Mouse (Mus musculus) CH12.LX (cell line): ENCODE data around the gene Ccdc8. TPM values are rescaled to one million over a fixed set of nuclear protein-coding genes. Genes with fewer than 3 reads are reported as not detected.
A peak's percentile ranks its signal among the peaks of the same experiment; 100 is the strongest.

Experiments used
- DNase-seq: peaks from one replicate; pipeline ENCODE4 v3.0.0-alpha.2; 2013; ENCODE audit errors: extremely low read depth
- H3K27ac ChIP-seq: 2 replicates; pipeline ENCODE4 v1.5.1; 2012; ENCODE audit warnings: low read depth, mild to moderate bottlenecking, control low read depth, moderate library complexity; ENCODE audit not compliant: insufficient read depth
- H3K27me3 ChIP-seq: replicated peaks from 2 replicates; pipeline ENCODE3; 2012; ENCODE audit warnings: inconsistent platforms
- H3K36me3 ChIP-seq, 2 experiments: replicated peaks in 1 of 2; 2 replicates each; pipeline versions ENCODE3 to v1.6.1; 2012; ENCODE audit warnings: inconsistent platforms in 1 of 2, low read length in 1 of 2, mild to moderate bottlenecking in 1 of 2, mixed read lengths in 1 of 2, moderate library complexity in 1 of 2; ENCODE audit not compliant: control insufficient read depth in 1 of 2, insufficient read depth in 1 of 2
- H3K4me1 ChIP-seq, 2 experiments: 2 replicates each; pipeline ENCODE4 v1.6.1; 2012; ENCODE audit warnings: inconsistent platforms in 1 of 2, moderate library complexity in 1 of 2; ENCODE audit not compliant: insufficient read depth in 2 of 2, control insufficient read depth in 1 of 2
- H3K4me2 ChIP-seq: 2 replicates; pipeline ENCODE4 v1.6.1; 2012; ENCODE audit warnings: low read depth, mild to moderate bottlenecking, control low read depth; ENCODE audit not compliant: poor library complexity, insufficient read depth, severe bottlenecking
- H3K4me3 ChIP-seq, 3 experiments: fragments of 150-350 bp in 1 of 3; sonication (generic) in 1 of 3; replicated peaks in 1 of 3; 2 replicates each; pipeline versions ENCODE3 to v1.5.1; 2011 to 2012; ENCODE audit warnings: low read depth in 2 of 3, low read length in 2 of 3, mild to moderate bottlenecking in 2 of 3, moderate library complexity in 2 of 3, control low read depth in 1 of 3, improper control_type of control experiment in 1 of 3, inconsistent platforms in 1 of 3, mixed read lengths in 1 of 3; ENCODE audit not compliant: poor library complexity in 1 of 3
- H3K79me2 ChIP-seq: replicated peaks from 2 replicates; pipeline ENCODE4 v1.6.1; 2012; ENCODE audit warnings: mild to moderate bottlenecking, moderate library complexity; ENCODE audit not compliant: control insufficient read depth, poor library complexity, insufficient read depth, severe bottlenecking; ENCODE audit errors: extremely low read depth
- H3K9ac ChIP-seq: 2 replicates; pipeline ENCODE4 v1.6.1; 2012; ENCODE audit warnings: low read depth, mild to moderate bottlenecking, control low read depth, moderate library complexity; ENCODE audit not compliant: insufficient read depth
- H3K9me3 ChIP-seq: replicated peaks from 2 replicates; pipeline ENCODE3; 2012; ENCODE audit warnings: low read length, inconsistent platforms, mixed read lengths
- BHLHE40 ChIP-seq: IDR thresholded peaks from 2 replicates; pipeline ENCODE4 v1.6.1; 2011; ENCODE audit warnings: mild to moderate bottlenecking, low read depth, low read length, improper control_type of control experiment
- CTCF ChIP-seq, 2 experiments: IDR thresholded peaks in 1 of 2; conservative IDR thresholded peaks in 1 of 2; 2 replicates each; pipeline ENCODE4 v1.5.1; 2011 to 2012; ENCODE audit warnings: low read depth in 2 of 2, low read length in 2 of 2, improper control_type of control experiment in 1 of 2, inconsistent platforms in 1 of 2, mild to moderate bottlenecking in 1 of 2, moderate library complexity in 1 of 2
- ELF1 ChIP-seq: IDR thresholded peaks from 2 replicates; pipeline ENCODE4 v1.6.1; 2014; ENCODE audit warnings: low read depth, mild to moderate bottlenecking, inconsistent platforms, low read length, improper control_type of control experiment
- EP300 ChIP-seq: IDR thresholded peaks from 2 replicates; pipeline ENCODE4 v1.6.1; 2011; ENCODE audit warnings: low read length, improper control_type of control experiment
- IRF4 ChIP-seq: IDR thresholded peaks from 2 replicates; pipeline ENCODE4 v1.6.1; 2014; ENCODE audit warnings: low read depth, mild to moderate bottlenecking, inconsistent platforms, low read length, improper control_type of control experiment
- KAT2A ChIP-seq: IDR thresholded peaks from 2 replicates; pipeline ENCODE4 v1.6.1; 2012; ENCODE audit warnings: low read length, improper control_type of control experiment, inconsistent platforms; ENCODE audit not compliant: insufficient replicate concordance
- MAFK ChIP-seq: IDR thresholded peaks from 2 replicates; pipeline ENCODE4 v1.6.1; 2011; ENCODE audit warnings: low read length, improper control_type of control experiment; ENCODE audit not compliant: insufficient replicate concordance
- MAX ChIP-seq: IDR thresholded peaks from 2 replicates; pipeline ENCODE4 v1.6.1; 2011; ENCODE audit warnings: low read length, improper control_type of control experiment
- MEF2A ChIP-seq: IDR thresholded peaks from 2 replicates; pipeline ENCODE4 v1.6.1; 2014; ENCODE audit warnings: low read depth, mild to moderate bottlenecking, inconsistent platforms, low read length, improper control_type of control experiment, borderline replicate concordance
- MXI1 ChIP-seq: IDR thresholded peaks from 2 replicates; pipeline ENCODE4 v1.6.1; 2011; ENCODE audit warnings: mild to moderate bottlenecking, low read depth, low read length, improper control_type of control experiment
- NELFE ChIP-seq: IDR thresholded peaks from 2 replicates; pipeline ENCODE4 v1.6.1; 2011; ENCODE audit warnings: low read depth, low read length, improper control_type of control experiment
- POLR2A ChIP-seq: IDR thresholded peaks from 2 replicates; pipeline ENCODE4 v1.6.1; 2011; ENCODE audit warnings: low read depth, mild to moderate bottlenecking, improper control_type of control experiment, low read length
- POLR2AphosphoS2 ChIP-seq: IDR thresholded peaks from 2 replicates; pipeline ENCODE4 v1.6.1; 2011; ENCODE audit warnings: low read depth, low read length, improper control_type of control experiment
- RAD21 ChIP-seq: IDR thresholded peaks from 2 replicates; pipeline ENCODE4 v1.6.1; 2011; ENCODE audit warnings: low read depth, mild to moderate bottlenecking, low read length, improper control_type of control experiment, moderate library complexity
- SIN3A ChIP-seq: IDR thresholded peaks from 2 replicates; pipeline ENCODE4 v1.6.1; 2012; ENCODE audit warnings: low read length, improper control_type of control experiment, inconsistent platforms
- SMC3 ChIP-seq: IDR thresholded peaks from 2 replicates; pipeline ENCODE4 v1.6.1; 2011; ENCODE audit warnings: low read depth, low read length, improper control_type of control experiment
- TCF12 ChIP-seq: IDR thresholded peaks from 2 replicates; pipeline ENCODE4 v1.6.1; 2014; ENCODE audit warnings: low read depth, mild to moderate bottlenecking, inconsistent platforms, low read length, improper control_type of control experiment
- USF2 ChIP-seq: conservative IDR thresholded peaks from 2 replicates; pipeline ENCODE4 v1.6.1; 2011; ENCODE audit warnings: low read depth, low read length, improper control_type of control experiment
- ZC3H11A ChIP-seq: IDR thresholded peaks from 2 replicates; pipeline ENCODE4 v1.6.1; 2012; ENCODE audit warnings: low read depth, mild to moderate bottlenecking, inconsistent platforms, low read length, improper control_type of control experiment
- dilution Hi-C: fragments of 300-500 bp; cut with MboI; formaldehyde crosslinking; loops from 2 replicates; pipeline ENCODE4 v1.14.3; 2020; ENCODE audit warnings: low sequenced_read_pairs; ENCODE audit not compliant: extremely low pct_unique_long_range_greater_than_20kb, extremely low pct_ligation_motif_present
- in situ Hi-C: fragments of 300-500 bp; cut with MboI; formaldehyde crosslinking; loops from 3 replicates; pipeline ENCODE4 v1.14.3; 2019; ENCODE audit warnings: low sequenced_read_pairs, low pct_ligation_motif_present, low pct_unique_long_range_greater_than_20kb, mixed read lengths
- polyA plus RNA-seq: library from polyadenylated mRNA; unstranded; fragments of >175 nt; gene quantifications from 2 replicates; pipeline ENCODE4 v1.2.1, GENCODE M21; 2012; ENCODE audit warnings: low read depth; ENCODE audit not compliant: insufficient read length
- total RNA-seq, 2 experiments: library from RNA; depleted of rRNA; stranded (reverse); fragments of 300-350 nt in 1 of 2; fragments of >200 nt in 1 of 2; gene quantifications; 2 replicates each; pipeline ENCODE4 v1.2.3; 2012 to 2014

The Ccdc8 gene
- total and polyA plus RNA-seq, 3 experiments = 0.04 to 0.16 TPM; not detected in 1

- H3K9ac ChIP-seq = no peak overlapping the region
- peak; percentile 74 for DNase-seq
- H3K27ac ChIP-seq = no peak overlapping the region
- dilution Hi-C loops (no loop called here), in situ Hi-C loops (loop anchor here (5.0 kb wide), 1 partner anchor 65 kb away; no protein-coding TSS in a partner anchor)
- H3K9me3 ChIP-seq = no peaks in the 10 kb centered on the region
- peaks cover 0 to 12% of the 10 kb centered on the region in 2 experiments; a peak in 1 of 4 replicates for H3K4me1 ChIP-seq
- no peaks in the 10 kb centered on the region for H3K27me3 ChIP-seq
- no peaks in the 10 kb centered on the region for H3K79me2 ChIP-seq
- H3K36me3 ChIP-seq = peaks cover 43 to 73% of the 10 kb centered on the region in 2 experiments
- TF ChIP-seq IRF4 (peak; percentile 8; the same call in 1 of the 2 replicates), MAX (no peak), POLR2AphosphoS2 (no peak; the same call in 1 of the 2 replicates), SMC3 (peak; percentile 53), BHLHE40 (0 out of 2 replicates have a peak, but pooled peaks have one; percentile 2), MEF2A (0 out of 2 replicates have a peak, but pooled peaks have one; percentile 11), POLR2A (peak; percentile 30; the same call in 1 of the 2 replicates), MAFK (no peak), USF2 (no peak), KAT2A (0 out of 2 replicates have a peak, but pooled peaks have one; percentile 35), ELF1 (no peak), MXI1 (no peak), ZC3H11A (0 out of 2 replicates have a peak, but pooled peaks have one; percentile 6), EP300 (no peak), RAD21 (peak; percentile 68), TCF12 (0 out of 2 replicates have a peak, but pooled peaks have one; percentile 10), SIN3A (no peak; the same call in 1 of the 2 replicates), CTCF (conservative IDR thresholded peaks at IDR 0.05 in 1 of 2, IDR thresholded peaks at IDR 0.05 in 1 of 2; ENCODE audit: low read depth in 2 of 2, low read length in 2 of 2) (peak; percentile 71 to 82), NELFE (peak; percentile 61)
- H3K4me2 ChIP-seq = no peak overlapping the region
- no peak overlapping the region for H3K4me3 ChIP-seq
Observed at GRCm38 (mm10) chr7:17002375-17003195, 10.1 kb downstream of the Ccdc8 start.
